Mouse (Mus musculus) heart, postnatal 0 days (tissue): ENCODE measurements around the gene Fn1.

Experiments
- CTCF ChIP-seq: IDR thresholded peaks from 2 replicates; pipeline ENCODE4 v1.5.1; 2016; ENCODE audit warnings: antibody characterized with exemption, control low read depth, low read depth
- EP300 ChIP-seq: IDR thresholded peaks from 2 replicates; pipeline ENCODE4 v1.6.1; 2016; ENCODE audit warnings: antibody characterized with exemption, low read depth

DNA sequence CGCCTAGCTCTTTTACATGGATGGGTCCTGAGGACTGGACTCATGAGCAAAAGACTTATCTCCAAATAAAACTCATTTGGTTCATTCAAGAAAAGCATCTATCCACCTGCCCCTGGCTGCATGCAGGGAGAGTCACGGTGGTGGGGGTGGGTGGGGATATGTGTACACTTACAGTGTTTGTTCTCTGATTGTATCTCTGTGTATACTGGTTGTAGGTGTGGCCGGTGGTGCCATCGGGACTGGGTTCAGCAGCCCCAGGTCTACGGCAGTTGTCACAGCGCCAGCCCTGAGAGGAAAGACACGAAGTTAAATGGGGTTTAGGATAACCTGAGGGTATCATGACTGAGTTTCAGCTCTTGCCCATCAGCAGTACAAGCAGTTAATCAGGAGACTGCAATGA is 66.3 kb downstream of the Fn1 start:
- no peak for TF ChIP-seq CTCF
- no peak for TF ChIP-seq EP300
